Mouse (Mus musculus): Measurements from ENCODE around the gene St6galnac3. TPM values are rescaled to one million over a fixed set of nuclear protein-coding genes. Genes with fewer than 3 reads are reported as not detected.

St6galnac3 gene
- total RNA-seq, 2 experiments from 2014 or later: 9.9 to 12.6 TPM

Small RNA genes within 50 kb of the gene (microRNA-seq; reads per million reads assigned to microRNA genes)
- gene Gm27405: 0 reads per million in 2 experiments

Other genes starting within 250 kb of the St6galnac3 start
- not detected for gene Asb17, start 119.0 kb upstream of the St6galnac3 start, total RNA-seq (2021)
- under 1 TPM; 0.10 to 0.24 TPM for gene Msh4, start 181.0 kb upstream of the St6galnac3 start, total RNA-seq (2021)
- gene Rabggtb, start 187.8 kb upstream of the St6galnac3 start, total RNA-seq (2021): 100 to 1,000 TPM in 1 of 2 experiments, 10 to 100 TPM in 1; 90.2 to 105 TPM
- gene Acadm, start 219.5 kb upstream of the St6galnac3 start, total RNA-seq (2021): 100 to 1,000 TPM; 980 to 999 TPM
- under 1 TPM; 0.22 to 0.31 TPM for gene Slc44a5, start 248.3 kb upstream of the St6galnac3 start, total RNA-seq (2021)

Data from heart, postnatal 14 days (tissue).